Mouse (Mus musculus) right cerebral cortex, postnatal 25 days (tissue): ENCODE measurements around the gene Stk11.

Experiments used
- DNase-seq: peaks from one replicate; pipeline ENCODE4 v3.0.0; 2022

Gene Stk11

DNA sequence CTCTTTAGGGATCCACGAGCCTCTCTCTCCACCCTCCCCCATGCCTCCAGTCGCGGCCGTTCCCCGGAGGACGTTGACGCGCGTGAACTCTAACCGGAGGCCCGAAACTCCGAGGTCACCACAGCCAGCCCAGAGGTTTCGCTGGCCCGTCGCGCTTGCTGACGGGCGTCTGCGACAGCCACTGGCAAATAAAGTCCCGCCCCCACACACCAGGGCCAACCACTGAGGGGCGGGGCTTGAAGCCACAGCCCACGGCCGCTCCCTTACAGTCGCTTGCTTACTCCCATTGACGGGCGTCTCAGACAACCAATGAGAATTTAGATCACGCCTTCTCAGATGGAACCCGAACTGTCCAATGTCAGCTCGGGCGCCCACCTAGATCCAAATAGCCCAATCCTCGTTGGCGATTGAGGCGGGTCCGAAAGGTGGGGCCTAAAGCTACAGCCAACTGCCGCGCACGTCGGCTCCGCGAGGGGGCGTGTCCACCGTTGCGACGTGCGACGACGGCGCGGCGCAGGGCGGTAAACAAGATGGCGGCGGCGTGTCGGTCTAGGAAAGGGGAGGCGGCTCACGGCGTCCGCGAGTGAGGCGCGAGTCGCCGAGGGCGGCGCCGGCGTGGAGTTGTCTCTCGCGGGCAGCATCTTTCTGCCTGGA lies at the start of gene Stk11:
Gene Stk11 (plus strand): TSS at position 514 of the 654 bp plus-strand sequence.
- DNase-seq = peak; percentile 99

GRCm38 (mm10) chr10:80069251-80069650 lies 46.4 kb upstream of the Stk11 start:
- no peak for DNase-seq

DNA sequence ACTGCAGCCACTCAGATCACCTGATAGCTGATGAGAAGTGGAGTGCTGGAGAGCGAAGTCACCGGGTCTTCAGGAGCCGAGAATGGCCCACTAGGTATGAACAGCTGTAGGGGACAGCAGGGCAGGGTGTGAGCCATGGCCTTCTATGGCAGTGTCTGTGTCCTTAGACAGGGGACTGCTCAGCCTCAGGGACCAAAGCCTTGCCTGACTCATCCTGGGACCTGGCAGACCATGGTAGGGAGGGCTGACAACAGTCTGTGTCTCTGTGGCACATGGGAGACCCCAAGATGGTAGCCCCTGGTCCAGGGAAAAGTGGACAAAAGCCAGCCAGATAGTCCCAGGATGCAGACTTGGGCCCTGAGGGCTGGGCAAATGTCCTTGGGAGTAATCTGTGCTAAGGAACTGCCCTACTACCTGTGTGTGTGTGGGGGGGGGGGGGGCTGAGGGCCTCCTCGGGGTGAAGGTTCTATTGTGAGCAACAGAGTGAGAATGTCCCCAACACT lies 45.6 kb upstream of the Stk11 start:
- DNase-seq = no peak

- DNase-seq = peak; percentile 61
These were observed 44.6 kb upstream of the Stk11 start for GRCm38 (mm10) chr10:80070837-80071515.

GRCm38 (mm10) chr10:80071516-80071900 lies 44.1 kb upstream of the Stk11 start:
- no peak for DNase-seq

DNA sequence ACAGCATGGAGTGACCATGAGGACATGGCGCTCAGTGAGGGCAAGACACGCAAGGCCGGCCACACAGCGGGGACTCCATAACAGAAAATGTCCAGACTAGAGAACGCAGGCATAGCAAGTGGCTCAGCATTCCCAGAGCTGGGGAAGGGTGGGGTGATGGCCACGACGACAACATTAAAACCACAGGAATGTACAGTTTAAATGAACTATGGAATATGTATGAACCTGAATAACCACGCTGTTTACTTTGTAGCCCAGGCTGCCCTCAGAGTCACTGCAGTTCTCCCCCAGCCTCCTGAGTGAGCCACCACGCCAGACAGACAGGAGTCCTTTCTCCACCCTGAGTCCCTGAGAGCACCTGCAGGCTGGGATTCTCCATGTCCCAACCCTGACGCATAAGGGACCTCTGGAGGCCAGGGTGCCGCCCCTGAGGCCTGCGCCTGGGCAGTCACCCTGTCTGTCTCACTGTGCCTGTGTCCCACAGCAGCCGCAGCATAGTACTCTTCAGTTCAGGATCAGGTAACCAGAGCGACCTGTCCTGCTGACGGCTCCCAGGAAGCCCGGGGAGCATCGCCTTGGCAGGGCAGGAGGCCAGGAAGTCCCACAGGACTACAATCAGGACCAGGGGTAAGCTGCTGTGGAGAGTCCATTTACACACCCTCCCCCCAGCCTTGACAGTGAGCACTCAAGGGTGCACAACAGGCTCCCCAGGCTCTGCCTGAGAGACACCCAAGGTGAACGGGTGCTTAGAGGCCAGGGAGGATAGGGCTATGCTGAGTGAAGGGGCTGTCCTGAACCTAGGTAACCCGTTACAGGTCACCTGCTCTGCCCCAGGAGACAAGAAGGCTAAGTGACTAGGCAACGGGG lies 42.7 kb upstream of the Stk11 start:
- no peak for DNase-seq

DNA sequence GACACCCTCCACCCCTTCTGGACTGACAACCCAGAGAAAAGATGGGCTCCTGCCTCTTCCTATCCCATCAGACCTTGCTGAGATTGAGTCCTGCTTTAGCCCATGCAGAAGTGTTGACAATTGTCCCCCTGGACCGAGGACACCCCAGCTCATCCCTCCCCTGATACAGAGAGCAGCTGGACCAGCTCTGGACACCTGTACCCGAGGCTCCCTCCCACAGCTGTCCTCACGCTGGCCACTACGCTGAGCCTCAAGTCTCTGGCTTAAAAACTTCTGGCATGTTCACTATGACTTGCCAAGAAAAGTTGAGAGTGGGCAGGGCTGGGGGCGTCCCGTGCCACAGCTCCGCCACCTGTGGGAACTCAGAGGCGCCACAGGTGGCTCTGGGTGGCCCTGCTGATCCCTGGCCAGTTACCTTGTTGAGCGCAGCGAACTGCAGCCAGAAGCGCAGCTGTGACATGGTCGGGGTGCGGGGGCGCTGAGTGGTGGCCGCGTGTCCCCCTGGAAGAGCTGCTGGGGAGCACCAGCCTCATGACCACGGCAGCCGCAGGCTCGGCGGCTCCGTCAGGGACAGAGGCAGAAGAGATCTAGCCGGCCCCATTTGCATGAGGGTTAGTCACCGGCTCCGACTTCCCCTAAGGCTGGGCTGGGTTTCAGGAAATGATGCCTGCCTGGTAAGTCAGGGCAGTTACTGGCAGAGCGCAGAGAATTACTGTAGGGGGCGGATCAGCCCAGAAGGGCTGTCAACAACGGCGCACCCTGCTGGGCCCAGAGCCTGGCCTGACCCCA lies 40.6 kb upstream of the Stk11 start:
- DNase-seq = peak; percentile 42

- no peak for DNase-seq
These were observed 39.7 kb upstream of the Stk11 start for GRCm38 (mm10) chr10:80075924-80076323.

GRCm38 (mm10) chr10:80076386-80076785 lies 39.2 kb upstream of the Stk11 start:
- DNase-seq = no peak

- DNase-seq = no peak
These were observed 38.3 kb upstream of the Stk11 start for GRCm38 (mm10) chr10:80077312-80077711.

DNA sequence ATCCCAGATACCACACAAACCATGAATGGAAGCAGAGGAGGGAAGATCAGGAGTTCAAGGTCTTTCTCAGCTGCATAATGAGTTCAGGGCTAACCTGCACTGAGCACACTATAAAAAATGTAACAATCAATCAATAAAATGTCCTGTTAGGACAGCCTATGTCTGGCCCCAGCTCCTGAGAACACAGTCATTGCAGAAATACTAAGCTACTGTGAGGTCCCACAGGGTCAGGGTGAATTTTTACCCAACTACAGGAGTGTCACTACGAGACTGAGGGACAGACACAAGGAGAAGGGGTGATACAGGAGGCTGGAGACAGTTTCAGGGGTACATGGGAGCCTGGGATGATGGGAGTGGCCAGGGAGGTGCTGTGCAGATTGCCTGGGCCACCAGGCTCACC lies 37.2 kb upstream of the Stk11 start:
- no peak for DNase-seq

- DNase-seq = no peak
These were observed 35.1 kb upstream of the Stk11 start for GRCm38 (mm10) chr10:80080396-80081070.

DNA sequence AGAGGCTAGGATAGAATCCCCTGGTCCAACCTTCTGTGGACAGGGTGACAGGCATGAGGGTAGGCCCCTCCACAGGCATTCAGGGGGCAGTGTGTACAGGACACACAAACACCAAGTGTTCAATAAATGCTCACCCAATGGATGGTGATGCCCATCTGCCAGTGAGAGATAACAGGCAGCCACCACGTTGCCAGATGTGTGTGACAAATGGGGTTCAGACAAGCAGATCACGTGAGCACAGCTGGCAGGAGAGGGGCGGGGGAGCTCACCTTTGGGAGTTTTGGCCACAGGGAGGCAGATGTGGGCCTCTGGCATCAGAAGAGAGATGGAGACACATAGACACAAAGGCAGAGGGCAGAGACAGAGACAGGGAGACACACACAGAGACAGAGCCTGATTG lies 34.5 kb upstream of the Stk11 start:
- DNase-seq = no peak

DNA sequence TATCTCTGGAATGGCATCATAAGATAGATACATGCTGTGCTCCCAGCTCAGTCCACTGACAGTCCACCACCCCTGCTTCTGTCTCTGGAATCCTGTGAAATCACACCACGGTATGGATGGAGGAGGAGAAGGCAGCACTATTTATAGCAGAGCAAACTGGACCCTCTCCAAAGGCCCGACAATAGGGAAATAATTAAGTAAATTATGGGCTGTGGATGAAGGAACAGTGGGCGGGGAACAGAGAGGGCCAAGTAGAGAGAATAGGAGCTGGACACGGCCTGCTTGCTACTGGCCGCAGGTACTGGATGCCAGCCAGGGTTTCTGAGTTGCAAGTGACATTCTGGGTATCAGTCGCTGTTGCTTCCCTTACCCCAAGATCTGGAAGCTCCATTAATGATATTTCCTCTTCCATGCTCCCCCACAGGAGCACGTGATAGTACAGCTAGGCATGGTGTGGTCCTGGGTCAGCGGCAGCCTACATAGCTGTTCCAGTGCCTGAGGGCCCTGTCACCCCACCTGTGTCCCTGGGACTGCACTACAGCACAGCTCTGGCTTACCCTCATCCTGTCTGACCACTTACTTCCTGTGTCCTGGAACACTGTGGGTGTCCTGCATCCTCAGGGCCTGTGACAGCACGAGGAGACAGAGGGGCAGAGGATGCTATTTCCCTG lies 30.7 kb upstream of the Stk11 start:
- DNase-seq = peak; percentile 17

GRCm38 (mm10) chr10:80086847-80087246 lies 28.8 kb upstream of the Stk11 start:
- DNase-seq = no peak

GRCm38 (mm10) chr10:80087483-80087882 lies 28.1 kb upstream of the Stk11 start:
- DNase-seq = no peak

DNA sequence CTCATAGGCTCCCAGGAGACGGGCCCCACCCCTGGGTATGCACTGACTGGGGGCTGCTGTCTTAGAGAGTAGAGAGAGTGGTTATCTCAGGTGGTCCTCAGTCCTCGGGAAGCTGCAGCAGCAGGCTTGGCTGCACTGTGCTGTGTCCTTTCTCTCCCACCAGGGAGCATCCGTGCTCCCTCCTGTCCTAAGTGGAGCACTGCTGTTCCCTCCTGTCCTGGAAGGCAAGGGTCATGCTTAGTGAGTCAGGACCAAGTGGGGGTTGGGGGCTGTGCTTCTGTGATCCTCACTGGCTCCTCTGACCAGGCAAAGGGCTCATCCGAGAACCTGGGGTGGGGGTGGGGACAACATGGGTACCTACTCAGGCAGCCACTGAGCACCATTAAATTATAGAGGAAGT lies 26.5 kb upstream of the Stk11 start:
- no peak for DNase-seq

DNA sequence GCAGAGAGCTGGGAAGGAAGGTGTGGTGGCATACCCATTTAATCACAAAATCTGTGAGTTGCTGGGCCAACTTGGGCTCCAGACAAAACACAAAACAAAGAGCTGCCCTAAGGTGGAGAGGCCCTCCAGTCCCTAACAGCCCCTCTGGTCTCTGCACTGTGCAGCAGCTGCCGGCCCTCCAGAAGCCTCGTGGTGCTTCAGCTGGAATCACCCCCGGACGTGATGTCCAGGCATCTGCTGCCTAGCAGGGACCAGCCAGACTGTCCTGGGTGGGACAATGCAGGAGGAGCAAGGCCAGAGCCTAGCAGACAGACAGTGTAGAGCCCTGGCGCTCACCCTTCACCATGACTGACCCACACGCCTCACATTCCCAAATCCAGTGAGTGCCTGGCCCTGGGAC lies 24.1 kb upstream of the Stk11 start:
- DNase-seq = no peak

GRCm38 (mm10) chr10:80092690-80093089 lies 22.9 kb upstream of the Stk11 start:
- no peak for DNase-seq

GRCm38 (mm10) chr10:80094085-80094484 lies 21.5 kb upstream of the Stk11 start:
- no peak for DNase-seq

DNA sequence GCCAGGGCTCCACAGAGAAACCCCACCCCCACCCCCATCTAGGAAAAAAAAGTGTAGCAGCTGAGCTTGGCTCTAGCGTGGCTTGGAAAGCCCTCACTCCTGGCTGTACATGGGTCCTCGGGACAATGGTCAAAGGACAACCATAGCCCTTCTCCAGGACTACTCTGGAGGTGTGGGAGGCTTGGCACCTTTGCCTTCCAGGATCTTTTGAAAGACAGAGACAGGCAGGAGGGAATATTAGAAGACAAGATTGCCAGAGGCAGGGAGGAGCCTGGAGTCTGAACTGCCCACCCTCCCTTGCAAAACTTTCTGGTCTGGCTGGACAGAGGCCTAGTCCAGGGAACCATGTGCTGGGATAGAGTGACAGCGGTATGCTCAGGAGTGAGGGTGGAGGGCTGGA lies 20.9 kb upstream of the Stk11 start:
- DNase-seq = no peak

DNA sequence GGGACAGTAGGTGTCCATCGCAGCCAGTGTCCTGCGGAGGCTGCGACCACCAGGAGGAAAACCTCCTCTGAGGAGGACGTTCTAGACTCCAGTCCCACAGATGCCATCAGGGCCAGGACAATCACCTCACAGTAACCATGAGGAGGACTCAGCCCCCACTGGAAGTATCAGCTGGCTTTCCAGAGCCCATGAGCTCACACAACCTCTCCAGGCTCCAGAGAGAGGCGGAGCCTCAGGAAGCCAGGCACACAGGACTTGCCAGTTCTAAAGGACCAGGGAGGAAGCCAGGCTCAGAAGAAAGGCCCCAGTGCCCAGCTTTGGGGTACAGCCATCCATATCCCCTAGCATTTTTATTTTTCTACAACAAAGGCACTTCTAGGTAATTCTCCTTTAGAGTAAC lies 20.1 kb upstream of the Stk11 start:
- DNase-seq = no peak
